Mouse (Mus musculus) spleen, embryonic (tissue): ENCODE results near the gene Tex2.

Experiments
- CTCF ChIA-PET: fragments of 350-600 bp; sonication (Branson Sonifier 250); formaldehyde crosslinking; loops from one replicate; lab custom pipeline; 2022; lab: Charles Lee

The Tex2 gene

GRCm38 (mm10) chr11:106488126-106488561, 125.1 kb downstream of the Tex2 start:
- CTCF ChIA-PET = interaction anchor here (1.6 kb wide), 1 partner anchor 69 kb away, joined by 5 read pairs; no protein-coding TSS in a partner anchor

- CTCF ChIA-PET = interaction anchor here (0.7 to 1.6 kb wide), 2 partner anchors 7 to 69 kb away, joined by 4 to 5 read pairs; no protein-coding TSS in a partner anchor
Measured at GRCm38 (mm10) chr11:106487733-106488115, 125.5 kb downstream of the Tex2 start, which contains the start of gene Ern1. Ern1 (minus strand) TSS chr11:106487852.

DNA sequence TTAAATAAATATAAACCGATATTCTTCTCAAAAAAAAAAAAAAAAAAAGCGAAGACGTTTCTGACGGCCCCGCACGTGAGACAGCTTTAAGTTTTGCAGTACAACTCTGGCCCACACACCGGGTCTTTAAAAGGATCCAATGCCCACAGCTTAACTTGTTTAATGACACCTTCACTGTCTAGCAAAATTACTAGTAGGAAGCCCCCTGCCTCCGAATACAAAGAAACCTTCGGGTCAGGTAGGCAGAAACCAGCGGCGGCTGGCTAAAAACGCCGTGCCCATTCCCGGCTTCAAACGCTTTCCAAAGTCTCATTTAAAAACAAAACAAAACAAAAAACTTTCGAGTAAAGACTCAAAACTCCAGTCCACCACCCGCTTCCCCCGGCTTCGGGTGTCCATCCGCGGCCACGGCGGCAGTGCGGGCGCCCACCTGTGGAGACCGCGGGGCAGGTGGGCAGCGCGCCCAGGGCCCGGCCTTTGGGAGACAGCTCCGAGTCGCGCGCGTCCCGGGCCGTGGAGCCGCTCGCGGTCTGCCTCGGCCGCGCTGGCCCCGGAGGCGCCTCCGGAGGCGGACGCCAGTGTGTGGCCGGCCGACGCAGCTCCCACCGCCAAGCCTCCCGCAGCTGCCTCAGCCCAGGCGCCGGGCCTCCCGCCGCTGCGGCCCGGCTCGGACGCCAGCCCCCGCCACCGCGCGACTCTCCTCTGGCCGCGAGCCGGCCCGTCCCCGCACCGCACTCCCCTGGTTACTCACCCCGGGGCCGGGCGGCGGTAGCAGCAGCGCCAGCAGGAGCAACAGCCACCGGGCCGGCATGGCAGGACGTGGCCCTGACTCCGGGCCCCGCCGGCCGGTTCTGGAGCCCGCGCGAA, 126.1 kb downstream of the Tex2 start:
- CTCF ChIA-PET = interaction anchor here (0.7 to 1.6 kb wide), 3 partner anchors 8 to 197 kb away, joined by 4 to 10 read pairs (median 5); no protein-coding TSS in a partner anchor

GRCm38 (mm10) chr11:106486042-106486865, 127.0 kb downstream of the Tex2 start:
- CTCF ChIA-PET = interaction anchor here (0.7 kb wide), 1 partner anchor 198 kb away, joined by 10 read pairs; no protein-coding TSS in a partner anchor

DNA sequence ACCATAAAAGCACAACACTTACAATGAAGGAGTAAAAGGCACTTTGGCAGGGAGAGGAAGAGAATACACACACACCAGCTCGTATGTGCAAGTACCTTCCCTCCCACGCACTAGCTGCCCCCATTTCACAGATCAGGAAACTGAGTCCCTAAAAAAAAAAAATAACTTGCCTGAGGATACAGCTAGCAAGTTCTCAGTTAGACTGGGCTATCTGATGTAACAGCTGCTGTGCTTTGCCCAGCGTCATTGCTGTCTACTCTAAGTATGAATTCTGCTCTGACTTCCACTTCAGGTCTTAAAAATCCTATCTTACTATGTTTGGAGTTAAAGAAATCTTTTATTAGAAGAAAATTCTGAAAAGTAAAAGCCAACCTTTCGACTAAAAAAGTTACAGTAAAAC, 127.6 kb downstream of the Tex2 start:
- CTCF ChIA-PET = interaction anchor here (1.0 kb wide), 1 partner anchor 45 kb away, joined by 3 read pairs; no protein-coding TSS in a partner anchor

GRCm38 (mm10) chr11:106484875-106485274, 128.3 kb downstream of the Tex2 start:
- CTCF ChIA-PET = interaction anchor here (1.0 kb wide), 1 partner anchor 44 kb away, joined by 3 read pairs; no protein-coding TSS in a partner anchor

DNA sequence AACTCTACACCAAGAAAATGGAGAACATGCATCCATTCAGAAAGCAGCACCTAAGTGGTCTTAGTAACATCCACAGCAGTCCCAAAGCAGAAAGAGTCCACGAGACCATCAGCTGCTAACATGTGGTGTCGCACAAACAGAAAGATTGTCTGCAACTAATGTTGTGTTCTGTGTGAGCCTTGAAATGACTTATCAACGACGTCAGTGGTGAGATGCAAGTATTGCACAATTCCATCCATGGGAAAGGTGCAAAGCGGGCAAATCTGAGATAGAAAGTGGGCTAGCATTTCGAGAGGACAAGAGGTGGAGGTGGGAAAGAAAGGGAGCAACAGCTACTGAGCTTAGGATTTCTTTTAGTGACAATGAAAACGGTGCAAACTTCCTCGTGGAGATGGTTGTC, 130.4 kb downstream of the Tex2 start:
- CTCF ChIA-PET = no interaction called here

- CTCF ChIA-PET = interaction anchor here (1.0 kb wide), 1 partner anchor 63 kb away, joined by 5 read pairs; no protein-coding TSS in a partner anchor
Measured at GRCm38 (mm10) chr11:106481651-106482050, 131.6 kb downstream of the Tex2 start.

DNA sequence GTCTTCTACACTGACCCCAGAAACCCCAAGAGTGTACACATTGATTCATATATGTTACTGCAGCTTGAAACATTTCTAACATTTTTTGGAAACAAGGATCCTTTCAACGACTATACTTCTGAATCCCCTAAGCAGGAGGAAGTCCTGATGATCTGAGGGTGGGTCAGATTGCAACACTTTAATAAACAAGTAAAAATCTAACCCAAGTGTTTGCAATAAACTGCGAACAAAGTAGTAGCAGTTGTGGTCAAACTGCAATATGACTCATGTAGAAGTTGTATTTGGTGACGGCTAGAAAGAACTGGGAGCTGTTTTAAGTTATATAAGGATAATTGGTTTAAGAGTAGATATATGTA, 132.7 kb downstream of the Tex2 start:
- CTCF ChIA-PET = no interaction called here

DNA sequence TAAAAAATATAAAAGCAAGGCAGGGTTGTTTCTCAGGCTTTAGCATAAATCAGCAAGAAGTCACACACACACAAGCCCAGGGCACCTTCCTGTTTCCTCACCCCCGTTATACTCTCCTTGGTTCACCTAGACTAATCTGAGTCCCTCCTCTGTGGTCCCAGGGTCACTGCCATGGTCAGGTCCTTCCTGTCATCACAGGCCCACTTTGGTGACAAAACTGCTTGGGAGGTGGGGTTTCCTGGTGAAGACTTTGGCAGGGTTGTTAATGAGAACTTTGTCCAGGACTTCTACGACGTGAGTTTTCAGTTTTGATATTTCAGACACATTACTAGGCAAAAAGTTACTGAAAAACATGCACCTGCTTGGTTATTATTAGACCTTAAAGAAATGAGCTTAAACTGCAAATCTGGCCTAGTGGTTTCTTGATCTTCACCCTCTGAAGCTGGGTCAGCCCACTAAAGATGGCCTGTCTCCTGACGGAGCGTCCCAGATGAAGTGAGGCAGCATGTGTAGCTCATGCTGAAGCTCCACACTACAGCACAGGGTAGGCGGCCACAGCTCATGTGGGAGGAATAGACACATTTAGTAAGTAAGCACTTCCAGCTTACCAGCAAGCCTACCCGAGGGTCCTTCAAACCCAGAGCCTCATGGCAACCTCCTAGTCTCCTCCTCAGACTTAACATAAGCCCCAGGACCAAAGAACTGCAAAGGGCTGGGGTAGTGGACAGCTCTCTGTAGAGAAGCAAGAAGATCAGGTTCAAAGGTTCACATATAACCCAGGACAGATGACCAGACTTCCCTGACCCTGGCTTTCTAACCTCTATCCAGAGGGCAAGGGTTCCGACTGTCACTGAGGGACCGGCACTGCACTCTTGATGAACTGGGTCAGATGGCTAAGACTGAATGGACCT, 133.3 kb downstream of the Tex2 start:
- CTCF ChIA-PET = no interaction called here

DNA sequence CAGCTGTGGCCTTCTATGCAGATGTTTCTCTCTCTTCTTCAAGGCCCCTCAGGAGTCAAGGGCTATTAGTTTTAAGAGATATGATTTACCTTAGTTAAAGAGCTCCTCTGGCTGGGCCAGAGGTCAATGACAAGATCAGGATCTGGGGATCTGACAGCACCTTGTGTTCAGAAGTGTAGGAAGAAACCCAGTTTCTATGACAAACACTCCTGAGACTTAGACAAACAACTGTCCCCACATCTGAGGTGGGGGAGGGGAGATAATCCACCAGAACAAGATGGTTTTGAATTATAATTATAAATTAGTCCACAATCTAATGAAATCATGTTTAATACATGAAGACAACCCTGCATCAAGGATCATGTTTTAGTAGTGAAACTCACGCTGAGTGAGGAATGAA, 134.5 kb downstream of the Tex2 start:
- CTCF ChIA-PET = no interaction called here

- CTCF ChIA-PET = no interaction called here
Measured at GRCm38 (mm10) chr11:106477505-106478160, 135.6 kb downstream of the Tex2 start.

DNA sequence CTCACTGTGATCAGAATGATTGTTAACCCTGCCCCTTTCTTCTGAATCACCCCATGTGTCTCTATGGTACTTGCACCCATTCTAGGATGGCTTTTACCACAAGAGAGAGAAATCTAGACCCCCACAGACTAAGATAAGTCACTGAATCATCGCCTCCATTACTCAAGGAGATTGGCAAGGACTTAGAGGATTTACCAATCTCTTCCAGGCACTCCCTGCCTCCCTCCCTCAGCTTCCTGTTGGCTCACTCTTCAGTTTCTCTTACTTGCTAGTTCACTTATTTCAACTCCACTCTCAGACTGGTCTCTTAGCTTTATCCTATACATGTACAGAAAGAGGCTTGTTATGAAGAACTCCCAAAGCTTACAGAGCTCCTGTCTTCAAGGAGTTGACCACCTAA, 137.9 kb downstream of the Tex2 start:
- CTCF ChIA-PET = interaction anchor here (0.7 to 0.8 kb wide), 2 partner anchors 18 to 110 kb away, joined by 3 read pairs; partner anchors contain the start of gene Prr29

GRCm38 (mm10) chr11:106471629-106472028, 141.6 kb downstream of the Tex2 start:
- CTCF ChIA-PET = no interaction called here

DNA sequence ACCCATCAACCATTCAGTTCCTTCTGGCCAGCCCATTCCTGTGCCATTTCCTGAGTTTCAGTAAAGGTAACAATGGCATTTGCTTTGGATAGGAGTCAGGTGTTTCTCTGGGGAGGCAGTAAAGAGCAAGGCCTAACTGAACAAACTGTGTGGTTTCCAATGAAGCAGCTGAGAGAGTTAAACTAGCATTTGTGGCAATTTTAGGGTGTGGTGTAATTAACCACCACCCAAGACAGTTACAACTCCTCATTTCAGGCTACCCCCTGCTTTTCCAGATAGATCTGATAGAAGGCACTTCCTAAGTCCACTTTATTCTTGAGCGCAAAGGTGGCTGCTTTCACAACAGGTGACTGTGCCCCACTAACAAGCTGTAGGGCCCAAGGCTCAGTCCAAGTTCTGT, 144.7 kb downstream of the Tex2 start:
- CTCF ChIA-PET = interaction anchor here (0.6 kb wide), 1 partner anchor 80 kb away, joined by 3 read pairs; no protein-coding TSS in a partner anchor

DNA sequence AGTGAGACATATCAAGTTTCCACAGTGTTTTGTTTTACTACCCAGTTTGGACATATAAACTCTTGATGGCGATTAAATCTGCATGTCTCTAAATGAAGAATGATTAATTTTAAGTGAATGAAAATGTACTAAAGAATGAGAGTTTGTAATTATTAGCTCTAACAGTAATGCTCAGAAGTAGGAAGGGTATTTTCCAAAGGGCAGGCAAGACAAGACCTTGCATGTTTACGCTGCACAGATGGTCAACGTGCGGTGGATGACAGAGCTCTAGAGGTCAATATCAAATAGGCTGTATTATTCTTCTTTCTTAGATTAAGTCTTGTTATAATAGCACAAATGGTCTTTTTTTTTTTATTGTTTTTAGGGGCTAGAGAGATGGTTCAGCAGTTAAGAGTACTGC, 147.3 kb downstream of the Tex2 start:
- CTCF ChIA-PET = no interaction called here

GRCm38 (mm10) chr11:106465545-106465903, 147.7 kb downstream of the Tex2 start:
- CTCF ChIA-PET = no interaction called here

DNA sequence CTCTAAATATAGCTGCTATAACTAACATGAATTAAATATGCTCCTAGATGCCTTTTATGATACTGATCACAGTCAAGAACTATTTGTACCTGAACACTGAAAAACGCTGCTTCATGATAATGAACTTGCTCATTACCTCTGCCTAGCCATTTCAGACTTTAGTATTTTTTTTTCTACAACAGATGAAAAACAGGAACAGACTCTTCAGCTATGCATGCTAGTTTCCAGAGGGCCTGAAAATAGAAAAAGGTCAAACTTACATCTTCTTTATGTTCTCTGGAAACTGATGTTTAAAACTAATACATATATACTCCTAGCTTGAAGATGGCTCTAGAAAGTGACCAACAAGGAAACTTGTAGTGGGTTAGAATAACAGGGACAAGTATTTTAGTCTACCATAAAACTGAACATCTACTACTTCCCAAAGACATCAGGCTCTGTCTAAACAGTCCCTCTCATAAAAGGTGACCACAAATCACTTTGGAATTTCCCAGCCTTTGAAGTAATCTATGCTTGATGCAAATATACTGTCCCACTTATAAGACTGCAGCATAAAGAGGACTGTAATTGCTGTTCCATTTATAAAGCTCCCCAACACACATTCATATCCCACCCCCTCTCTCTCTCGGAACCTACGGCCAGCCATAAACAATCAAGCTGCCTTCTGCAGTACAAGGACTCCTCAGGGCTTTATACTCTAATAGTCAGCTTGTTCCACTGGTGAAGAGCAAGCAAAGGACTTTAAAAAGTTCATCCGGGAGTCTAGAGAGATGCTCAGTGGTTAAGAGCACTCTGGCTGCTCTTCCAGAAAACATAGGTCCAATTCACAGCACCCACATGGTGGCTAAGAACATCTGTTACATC, 148.3 kb downstream of the Tex2 start:
- CTCF ChIA-PET = no interaction called here

DNA sequence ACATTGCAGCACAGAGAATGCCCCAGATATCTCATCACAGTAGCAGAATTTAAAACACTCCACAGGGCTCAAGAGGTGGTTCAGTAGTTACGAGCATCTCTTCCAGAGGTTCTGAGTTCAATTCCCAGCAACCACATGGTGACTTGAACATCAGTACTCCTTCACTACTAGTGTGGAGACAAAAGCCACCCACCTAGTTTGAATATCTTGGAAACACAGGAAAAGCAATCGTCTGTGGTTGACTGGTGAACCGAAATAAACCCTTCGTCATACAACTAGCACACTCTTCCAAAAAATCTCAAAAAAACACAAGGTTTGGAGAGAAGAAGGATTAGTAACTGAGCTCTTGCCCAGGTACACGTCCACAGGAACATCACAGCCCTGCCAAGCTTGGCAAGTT, 149.4 kb downstream of the Tex2 start:
- CTCF ChIA-PET = no interaction called here
